Mouse (Mus musculus) brown adipose tissue, adult 24 weeks (tissue): ENCODE results near the gene Ces5a. TPM values are rescaled to one million over a fixed set of nuclear protein-coding genes. Genes with fewer than 3 reads are reported as not detected.
"Not testable (repeated sequence)": the region's sequence is repeated elsewhere in the genome, so short reads cannot be mapped to it uniquely, and the experiment has no call there.

Source experiments
- H3K27ac ChIP-seq: fragments of 200-500 bp; replicated peaks from 2 replicates; pipeline ENCODE4 v1.5.1; 2012; ENCODE audit warnings: low read depth, mild to moderate bottlenecking, low read length
- H3K4me1 ChIP-seq: fragments of 200-500 bp; 2 replicates; pipeline ENCODE4 v1.6.1; 2012; ENCODE audit warnings: low read length, mixed read lengths; ENCODE audit not compliant: control insufficient read depth, insufficient read depth, insufficient read length
- H3K4me3 ChIP-seq: fragments of 200-500 bp; 2 replicates; pipeline ENCODE4 v1.5.1; 2012; ENCODE audit warnings: low read depth, mild to moderate bottlenecking, low read length, moderate library complexity; ENCODE audit not compliant: insufficient read depth
- polyA plus RNA-seq: library from polyadenylated mRNA; stranded (reverse); fragments of >200 nt; gene quantifications from 2 replicates; pipeline ENCODE4 v1.2.4, GENCODE M21; 2012; ENCODE audit not compliant: missing spikeins, insufficient read depth, insufficient read length

Ces5a gene
- polyA plus RNA-seq, 1 experiment, result not detected

GRCm38 (mm10) chr8:93495330-93495729 lies 40.3 kb downstream of the Ces5a start:
- no peak overlapping the region for H3K4me3 ChIP-seq
- no peak overlapping the region for H3K27ac ChIP-seq
- no peaks in the 10 kb centered on the region for H3K4me1 ChIP-seq

GRCm38 (mm10) chr8:93488743-93489142 lies 46.9 kb downstream of the Ces5a start:
- Histone ChIP-seq H3K4me1 (no peaks in the 10 kb centered on the region), H3K4me3 (no peak overlapping the region), H3K27ac (no peak overlapping the region)

- no peak overlapping the region for H3K27ac ChIP-seq
- no peaks in the 10 kb centered on the region for H3K4me1 ChIP-seq
- no peak overlapping the region for H3K4me3 ChIP-seq
These were observed 57.4 kb downstream of the Ces5a start for GRCm38 (mm10) chr8:93478211-93478610.

GRCm38 (mm10) chr8:93469733-93470132 lies 65.9 kb downstream of the Ces5a start:
- H3K4me1 ChIP-seq, H3K4me3 ChIP-seq, H3K27ac ChIP-seq: not testable (repeated sequence)

- Histone ChIP-seq H3K4me1 (no peaks in the 10 kb centered on the region), H3K27ac (no peak overlapping the region), H3K4me3 (no peak overlapping the region)
These were observed 81.3 kb downstream of the Ces5a start for GRCm38 (mm10) chr8:93454258-93454877.

Other genes starting within 250 kb of the Ces5a start
- not detected in 2 replicates for gene Ces1g, start 198.5 kb downstream of the Ces5a start, polyA plus RNA-seq
- not detected in 2 replicates for gene Ces1h, start 156.1 kb downstream of the Ces5a start, polyA plus RNA-seq